Mouse (Mus musculus) spleen, adult 2 months (tissue): ENCODE results near the gene Lhx4. TPM values are rescaled to one million over a fixed set of nuclear protein-coding genes. Genes with fewer than 3 reads are reported as not detected.

Source experiments
- DNase-seq, 2 experiments: peaks; one replicate each; pipeline versions ENCODE4 v3.0.0 to v3.0.0-alpha.2; 2012 to 2021; ENCODE audit warnings: low spot score in 2 of 2, low read depth in 1 of 2
- H3K27ac ChIP-seq: fragments of 200-500 bp; 2 replicates; pipeline ENCODE4 v1.5.1; 2012; ENCODE audit warnings: low read length, inconsistent platforms; ENCODE audit not compliant: insufficient read depth
- H3K27me3 ChIP-seq: fragments of 200-500 bp; 2 replicates; pipeline ENCODE4 v1.6.1; 2012; ENCODE audit warnings: mild to moderate bottlenecking, moderate library complexity, low read length, inconsistent platforms; ENCODE audit not compliant: control insufficient read depth, insufficient read depth
- H3K36me3 ChIP-seq: fragments of 200-500 bp; 2 replicates; pipeline ENCODE4 v1.6.1; 2012; ENCODE audit warnings: mild to moderate bottlenecking, low read length, inconsistent platforms; ENCODE audit not compliant: control insufficient read depth, insufficient read depth
- H3K4me1 ChIP-seq: fragments of 200-500 bp; 2 replicates; pipeline ENCODE4 v1.6.1; 2011; ENCODE audit warnings: inconsistent platforms; ENCODE audit not compliant: control insufficient read depth, insufficient read depth, insufficient read length
- H3K4me3 ChIP-seq: fragments of 200-500 bp; 2 replicates; pipeline ENCODE4 v1.5.1; 2011; ENCODE audit warnings: mild to moderate bottlenecking, inconsistent platforms; ENCODE audit not compliant: insufficient read depth, insufficient read length; ENCODE audit errors: extremely low read depth
- CTCF ChIP-seq: fragments of 200-500 bp; IDR thresholded peaks from 2 replicates; pipeline ENCODE4 v1.5.1; 2011; ENCODE audit warnings: mild to moderate bottlenecking, inconsistent platforms; ENCODE audit not compliant: insufficient read depth, insufficient read length, insufficient replicate concordance; ENCODE audit errors: extremely low read depth
- POLR2A ChIP-seq: fragments of 200-500 bp; IDR thresholded peaks from 2 replicates; pipeline ENCODE4 v1.6.1; 2011; ENCODE audit warnings: low read depth, low read length, inconsistent platforms
- WGBS: fragments of 180-500 bp; shearing (Covaris S2); methylation state at CpG from one replicate; pipeline ENCODE4 v1.1.7; 2018; 5-methylcytosine and 5-hydroxymethylcytosine counted together
- polyA plus RNA-seq: library from polyadenylated mRNA; depleted of rRNA; stranded (reverse); fragments of >200 nt; gene quantifications from 2 replicates; pipeline ENCODE4 v1.2.3, GENCODE M21; 2012

Gene Lhx4
- polyA plus RNA-seq, 1 experiment = not detected

GRCm38 (mm10) chr1:155721443-155721842 is 30.0 kb downstream of the Lhx4 start:
- DNase-seq = no peak
- WGBS = 38% methylated on average over 8 of the region's 8 CpGs
- TF ChIP-seq CTCF = peak; percentile 3; the same call in 1 of the 2 replicates
- TF ChIP-seq POLR2A = no peak
- H3K27me3 ChIP-seq = 0 out of 2 replicates have a peak, but pooled peaks cover 2% of the 10 kb centered on the region
- H3K36me3 ChIP-seq = no peaks in the 10 kb centered on the region
- H3K27ac ChIP-seq = no peak overlapping the region
- no peak overlapping the region for H3K4me3 ChIP-seq
- H3K4me1 ChIP-seq = no peaks in the 10 kb centered on the region

GRCm38 (mm10) chr1:155720006-155720405 is 31.5 kb downstream of the Lhx4 start:
- no peak for DNase-seq
- H3K4me1 ChIP-seq = no peaks in the 10 kb centered on the region
- no peak overlapping the region for H3K27ac ChIP-seq
- TF ChIP-seq POLR2A (no peak), CTCF (no peak)
- 0 out of 2 replicates have a peak, but pooled peaks cover 2% of the 10 kb centered on the region for H3K27me3 ChIP-seq
- H3K36me3 ChIP-seq = no peaks in the 10 kb centered on the region
- WGBS = 62% methylated on average over 5 of the region's 5 CpGs
- H3K4me3 ChIP-seq = no peak overlapping the region

- Histone ChIP-seq H3K27me3 (no peaks in the 10 kb centered on the region), H3K27ac (no peak overlapping the region), H3K4me3 (no peak overlapping the region), H3K4me1 (no peaks in the 10 kb centered on the region), H3K36me3 (no peaks in the 10 kb centered on the region)
- WGBS = 83% methylated on average over 3 of the region's 3 CpGs
- DNase-seq = no peak
- TF ChIP-seq CTCF = no peak
- no peak for TF ChIP-seq POLR2A
Observed at GRCm38 (mm10) chr1:155718851-155719250, 32.6 kb downstream of the Lhx4 start.

DNA sequence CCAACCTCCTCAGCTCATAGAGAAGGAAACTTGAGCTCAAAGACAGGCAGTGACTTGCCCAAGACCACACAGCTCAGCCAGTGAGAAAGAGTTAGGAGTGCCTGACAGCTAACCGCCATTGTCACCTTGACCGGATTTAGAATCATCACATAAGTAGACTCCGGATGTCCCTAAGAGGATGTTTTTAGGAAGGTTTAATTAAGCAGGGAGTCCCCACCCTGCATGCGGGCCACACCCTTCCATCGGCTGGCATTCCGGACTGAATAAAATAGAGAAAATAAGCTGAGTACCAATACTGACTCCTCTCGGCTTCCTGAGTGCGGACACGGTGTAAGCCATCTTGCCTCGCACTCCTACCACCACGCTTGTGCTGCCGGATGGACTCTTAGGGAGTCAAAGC is 34.2 kb downstream of the Lhx4 start:
- Histone ChIP-seq H3K4me3 (no peak overlapping the region), H3K27ac (no peak overlapping the region), H3K36me3 (no peaks in the 10 kb centered on the region), H3K4me1 (no peaks in the 10 kb centered on the region), H3K27me3 (no peaks in the 10 kb centered on the region)
- DNase-seq = no peak
- no peak for TF ChIP-seq CTCF
- TF ChIP-seq POLR2A = no peak
- WGBS = 95% methylated on average over 12 of the region's 12 CpGs

DNA sequence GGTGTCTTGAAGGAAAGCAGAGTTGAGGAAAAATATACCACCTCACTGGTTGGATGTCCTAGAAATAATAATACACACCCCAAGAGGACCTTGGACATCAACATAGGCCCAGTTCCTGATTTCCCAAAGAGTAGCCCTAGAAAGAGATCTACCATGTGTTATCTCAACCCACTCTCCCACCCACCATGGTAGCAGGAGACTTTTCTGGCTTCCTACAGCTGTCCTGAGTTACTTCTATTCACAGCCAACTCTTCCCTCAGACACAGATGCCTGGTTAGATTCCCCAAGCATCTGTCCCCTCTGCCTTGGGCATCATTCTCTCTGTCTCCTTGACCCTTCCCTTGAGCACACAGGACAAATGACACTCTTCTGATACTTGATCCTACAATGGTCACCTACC is 36.1 kb downstream of the Lhx4 start:
- no peak for DNase-seq
- Histone ChIP-seq H3K27ac (no peak overlapping the region), H3K4me1 (no peaks in the 10 kb centered on the region), H3K36me3 (no peaks in the 10 kb centered on the region), H3K4me3 (no peak overlapping the region), H3K27me3 (no peaks in the 10 kb centered on the region)
- no peak for TF ChIP-seq CTCF
- TF ChIP-seq POLR2A = no peak

DNA sequence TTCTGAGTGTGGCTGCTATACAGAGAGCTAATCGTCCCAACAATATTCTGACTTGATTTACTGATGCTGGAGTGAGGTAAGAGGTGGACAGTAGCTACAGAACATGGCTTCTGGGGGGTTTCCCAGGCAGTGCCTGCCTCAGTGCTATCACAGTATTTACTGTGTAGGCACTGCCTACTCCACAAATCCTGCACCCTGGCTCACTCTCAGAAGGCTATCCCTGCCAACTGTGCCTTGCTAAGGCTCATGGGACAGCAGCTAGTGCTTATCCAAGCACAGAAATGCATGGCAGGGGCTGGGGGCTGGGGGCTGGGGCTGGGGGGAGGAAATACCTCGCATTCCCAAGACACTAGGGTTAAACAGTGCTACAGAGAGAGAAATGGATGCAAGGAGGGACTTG is 38.2 kb downstream of the Lhx4 start:
- H3K4me1 ChIP-seq = no peaks in the 10 kb centered on the region
- H3K4me3 ChIP-seq = no peak overlapping the region
- no peaks in the 10 kb centered on the region for H3K27me3 ChIP-seq
- WGBS = 45% methylated on average over 2 of the region's 2 CpGs
- no peak for DNase-seq
- no peak overlapping the region for H3K27ac ChIP-seq
- H3K36me3 ChIP-seq = no peaks in the 10 kb centered on the region
- TF ChIP-seq POLR2A (no peak), CTCF (no peak)

DNA sequence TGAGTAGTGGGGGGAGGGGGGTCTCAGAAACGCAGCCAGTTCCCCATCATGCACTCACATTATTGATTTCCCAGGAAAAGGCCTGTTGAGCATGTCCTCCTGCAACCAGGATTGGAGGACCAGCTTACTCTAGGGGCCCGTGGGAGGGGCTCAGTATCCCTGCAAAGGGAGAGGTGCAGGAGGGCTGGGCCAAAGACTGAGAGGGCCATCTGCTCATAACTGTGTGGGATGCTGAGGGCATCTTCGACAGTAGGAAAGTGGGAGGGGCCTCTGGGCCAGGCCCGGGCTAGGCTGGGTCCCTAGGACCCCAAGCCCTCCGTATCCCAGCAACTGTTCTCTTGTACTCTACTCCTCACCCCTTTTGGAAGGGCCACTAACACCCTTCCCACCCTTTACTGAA is 47.3 kb downstream of the Lhx4 start:
- DNase-seq = no peak
- H3K36me3 ChIP-seq = no peaks in the 10 kb centered on the region
- no peaks in the 10 kb centered on the region for H3K27me3 ChIP-seq
- no peak overlapping the region for H3K27ac ChIP-seq
- H3K4me3 ChIP-seq = no peak overlapping the region
- H3K4me1 ChIP-seq = no peaks in the 10 kb centered on the region
- no peak for TF ChIP-seq CTCF
- TF ChIP-seq POLR2A = no peak
- 64% methylated on average over 5 of the region's 5 CpGs for whole genome bisulfite sequencing
